Mouse (Mus musculus) kidney, adult 11 months (tissue): ENCODE results near the gene Wdr75.

Experiments
- DNase-seq: peaks from one replicate; pipeline ENCODE4 v3.0.0; 2022

Wdr75 gene

GRCm38 (mm10) chr1:45838271-45838670 is 43.3 kb downstream of the Wdr75 start:
- DNase-seq, result no peak

- no peak for DNase-seq
Observed at GRCm38 (mm10) chr1:45845466-45845865, 50.5 kb downstream of the Wdr75 start.

- no peak for DNase-seq
Observed at GRCm38 (mm10) chr1:45858038-45858437, 63.1 kb downstream of the Wdr75 start.

- DNase-seq, result no peak
Observed at GRCm38 (mm10) chr1:45860349-45860748, 65.4 kb downstream of the Wdr75 start.

GRCm38 (mm10) chr1:45861162-45861561 is 66.2 kb downstream of the Wdr75 start:
- DNase-seq, result no peak

- DNase-seq, result no peak
Observed at GRCm38 (mm10) chr1:45863641-45864040, 68.7 kb downstream of the Wdr75 start.

GRCm38 (mm10) chr1:45864564-45865014 is 69.6 kb downstream of the Wdr75 start:
- DNase-seq, result peak; percentile 50

- no peak for DNase-seq
Observed at GRCm38 (mm10) chr1:45865316-45865715, 70.3 kb downstream of the Wdr75 start.

GRCm38 (mm10) chr1:45865727-45866126 is 70.8 kb downstream of the Wdr75 start:
- no peak for DNase-seq

GRCm38 (mm10) chr1:45866288-45867018 is 71.5 kb downstream of the Wdr75 start:
- DNase-seq, result no peak

- no peak for DNase-seq
Observed at GRCm38 (mm10) chr1:45868050-45868449, 73.1 kb downstream of the Wdr75 start.

- no peak for DNase-seq
Observed at GRCm38 (mm10) chr1:45868479-45869137, 73.6 kb downstream of the Wdr75 start.
